Mouse (Mus musculus) urinary bladder, postnatal 14 days (tissue): ENCODE results near the gene Actl11.

Experiments
- DNase-seq: peaks from one replicate; pipeline ENCODE4 v3.0.0; 2021; ENCODE audit warnings: low spot score

Gene Actl11

DNA sequence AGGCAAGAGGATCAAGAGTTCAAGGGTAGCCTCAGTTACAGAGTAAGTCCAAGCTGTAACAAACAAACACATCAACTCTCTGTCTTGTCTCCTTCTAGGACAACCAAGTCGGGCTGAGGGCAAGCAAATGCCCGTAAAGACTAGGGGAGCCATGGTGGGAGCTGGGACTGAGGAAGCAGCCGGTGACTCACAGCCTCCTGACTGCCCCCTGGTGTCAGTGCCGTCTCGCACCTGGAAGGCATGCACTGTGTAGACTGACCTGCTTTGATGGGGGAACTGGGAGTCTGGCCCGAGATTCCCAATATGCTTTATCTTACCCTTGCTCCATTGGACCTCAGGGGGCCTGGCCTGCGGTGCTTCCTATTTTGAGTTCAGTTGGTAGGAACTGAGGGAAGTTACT is 5.2 kb upstream of the Actl11 start:
- DNase-seq = peak; percentile 55

DNA sequence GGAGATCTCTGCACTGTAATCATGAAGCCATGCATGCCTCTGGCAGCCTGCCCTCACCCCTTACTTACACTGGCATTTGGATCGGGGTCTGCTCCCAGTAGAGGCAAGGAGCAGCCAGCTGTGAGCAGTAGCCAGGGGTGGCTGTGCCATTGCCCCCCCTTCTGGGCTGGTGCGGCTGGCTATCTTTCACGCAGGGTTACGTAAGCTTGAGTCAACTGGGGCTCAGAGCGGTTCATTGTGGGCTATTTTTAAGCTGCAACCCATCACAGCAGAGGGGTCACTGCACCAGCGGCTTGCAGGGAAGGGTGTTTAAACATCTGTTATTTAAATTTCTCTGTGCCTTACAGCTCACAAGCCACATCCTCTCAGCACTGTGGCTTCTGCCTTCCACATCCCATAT is 4.3 kb upstream of the Actl11 start:
- no peak for DNase-seq

DNA sequence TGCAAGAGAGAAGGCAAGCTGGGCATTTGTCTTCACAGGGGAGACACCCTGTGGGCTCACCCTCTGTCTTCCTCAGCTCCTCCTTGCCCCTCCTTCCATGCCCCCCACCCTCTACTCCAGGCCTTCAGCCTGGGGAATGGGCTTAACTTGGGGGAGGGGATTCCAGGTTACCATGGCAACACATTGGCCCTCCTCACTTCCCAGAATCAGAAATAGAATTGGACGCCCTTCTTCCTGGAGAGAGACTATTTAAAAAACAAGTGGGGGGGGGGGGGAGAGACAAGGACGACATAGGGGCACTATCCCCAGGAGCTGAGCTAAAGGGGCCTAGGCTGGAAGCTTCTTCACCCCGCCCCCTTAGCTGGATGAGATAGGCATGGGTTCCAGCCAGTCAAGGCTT is 3.0 kb upstream of the Actl11 start:
- no peak for DNase-seq

DNA sequence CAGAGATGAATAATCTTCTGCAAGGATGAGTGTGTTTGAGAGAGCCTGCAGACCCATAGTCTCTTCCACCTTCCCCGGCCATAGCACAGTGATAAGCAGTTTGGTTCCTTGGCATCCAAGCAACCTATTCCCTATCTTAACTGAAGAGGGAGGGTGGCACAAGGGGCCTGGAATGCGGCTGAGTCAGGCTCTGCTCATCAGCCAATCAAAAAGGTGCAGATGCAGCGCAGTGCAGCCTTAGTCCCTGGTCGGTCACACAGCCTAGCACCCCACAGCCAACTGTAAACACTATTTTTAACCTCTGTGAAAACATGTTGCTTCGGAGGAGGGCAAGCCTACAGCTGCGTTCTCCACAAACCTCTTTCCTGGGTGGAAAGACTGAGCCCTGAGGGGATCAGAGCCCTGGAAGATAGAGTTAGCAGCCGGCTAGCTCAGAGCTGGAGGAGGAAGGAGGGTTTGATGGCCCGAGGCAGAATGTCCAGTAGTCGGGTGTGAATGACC is 1.3 kb upstream of the Actl11 start:
- no peak for DNase-seq

DNA sequence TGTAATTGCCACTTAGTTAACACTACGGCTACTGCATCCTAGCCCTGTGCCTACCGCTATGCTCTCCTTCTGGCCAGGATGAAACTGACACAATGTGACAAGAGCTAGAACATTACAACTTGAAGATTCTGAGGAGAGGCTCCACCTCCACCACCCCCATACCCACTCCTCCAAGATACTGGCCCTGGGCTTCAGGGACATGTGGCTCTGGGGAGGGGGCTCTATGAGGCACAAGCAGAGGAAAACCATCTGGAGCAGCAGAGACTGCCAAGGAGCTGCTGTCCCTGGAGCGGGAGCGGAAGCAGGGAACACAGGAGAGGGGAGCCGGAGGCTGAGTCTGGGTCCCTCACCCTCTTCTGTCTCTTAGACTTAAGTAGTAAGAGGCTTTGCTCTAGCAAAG is 520 bp upstream of the Actl11 start:
- DNase-seq = no peak

DNA sequence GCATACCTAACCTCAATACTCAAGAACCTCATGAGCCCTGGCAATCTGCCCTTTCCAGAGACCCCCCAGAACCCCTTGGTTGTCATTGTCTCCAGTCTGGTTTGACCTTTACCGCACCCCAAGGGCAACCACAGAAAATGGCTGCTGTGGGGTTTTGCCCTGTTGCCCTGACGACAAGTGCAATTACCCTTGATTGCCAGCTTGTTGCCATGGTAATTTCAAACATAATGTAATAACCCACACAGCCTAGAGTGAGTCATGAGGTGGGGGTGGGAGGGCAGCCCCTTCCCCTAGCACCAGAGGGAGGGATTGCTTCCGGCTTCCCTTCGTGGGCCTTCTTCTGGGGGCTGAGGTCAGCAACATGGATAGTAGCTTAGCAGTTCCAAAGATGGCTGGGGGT is 4.0 kb downstream of the Actl11 start:
- DNase-seq = no peak

DNA sequence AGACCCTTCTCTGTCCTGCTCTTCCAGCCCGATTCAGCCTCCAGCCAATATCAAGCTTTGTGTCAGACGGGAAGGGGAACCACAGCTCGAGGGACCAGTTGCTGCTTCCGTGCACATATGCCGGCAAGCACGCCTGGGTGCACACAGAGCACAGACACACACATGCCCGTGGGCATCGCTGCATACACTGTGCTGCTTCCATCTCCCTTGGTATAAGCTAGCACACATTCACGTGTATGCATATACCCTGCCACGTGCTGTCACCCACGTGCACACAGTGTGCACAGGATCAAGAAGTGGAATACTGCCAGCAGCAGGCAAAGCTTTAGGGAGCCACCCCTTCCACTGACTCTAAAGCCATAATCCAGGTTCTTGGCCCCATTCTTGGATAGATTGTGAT is 5.9 kb downstream of the Actl11 start:
- no peak for DNase-seq

DNA sequence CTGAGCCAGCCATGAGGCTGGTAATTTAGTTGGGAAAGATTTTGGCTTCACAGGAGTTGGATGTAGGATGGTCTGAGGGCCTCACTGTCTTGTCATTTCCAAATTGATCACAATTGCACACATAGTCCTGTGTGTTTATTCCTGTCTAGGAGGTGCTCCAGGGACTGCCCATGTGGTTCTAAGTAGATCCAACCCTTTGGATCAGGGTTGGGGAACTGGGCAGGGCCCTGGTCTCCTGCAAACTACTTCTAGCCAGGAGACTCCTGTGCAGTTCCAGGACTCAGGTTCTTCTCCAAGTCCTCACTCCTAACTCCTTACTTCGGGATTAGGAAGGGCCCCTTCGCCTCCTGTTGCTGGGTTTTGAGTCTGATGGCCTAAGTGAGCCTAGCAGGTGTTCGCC is 7.1 kb downstream of the Actl11 start, which contains the start of gene Camkv:
TSS of gene Camkv (plus strand) at position 301 of the 400 bp plus-strand sequence.
- no peak for DNase-seq

DNA sequence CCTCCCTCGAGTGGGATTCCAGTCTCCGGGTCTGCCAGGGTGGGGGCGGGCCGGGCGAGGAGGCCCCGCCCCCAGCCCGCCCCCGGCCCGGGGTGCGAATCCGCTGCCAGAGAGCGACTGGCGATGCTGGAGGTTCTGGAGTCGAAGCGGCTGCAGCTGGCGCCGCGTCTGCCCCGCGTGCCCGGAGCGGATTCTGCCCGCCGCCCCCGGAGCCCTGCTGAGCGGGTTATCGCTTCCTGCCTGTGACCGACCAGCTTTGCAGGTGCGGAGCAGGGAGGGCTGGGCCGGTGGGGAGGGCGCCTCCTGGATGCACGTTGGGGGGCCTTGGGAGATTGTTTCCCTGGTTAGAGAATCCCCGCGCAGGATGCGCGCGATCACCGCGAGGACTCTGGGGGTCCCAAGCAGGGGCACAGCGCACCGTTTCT is 7.5 kb downstream of the Actl11 start:
- DNase-seq = peak; percentile 29

DNA sequence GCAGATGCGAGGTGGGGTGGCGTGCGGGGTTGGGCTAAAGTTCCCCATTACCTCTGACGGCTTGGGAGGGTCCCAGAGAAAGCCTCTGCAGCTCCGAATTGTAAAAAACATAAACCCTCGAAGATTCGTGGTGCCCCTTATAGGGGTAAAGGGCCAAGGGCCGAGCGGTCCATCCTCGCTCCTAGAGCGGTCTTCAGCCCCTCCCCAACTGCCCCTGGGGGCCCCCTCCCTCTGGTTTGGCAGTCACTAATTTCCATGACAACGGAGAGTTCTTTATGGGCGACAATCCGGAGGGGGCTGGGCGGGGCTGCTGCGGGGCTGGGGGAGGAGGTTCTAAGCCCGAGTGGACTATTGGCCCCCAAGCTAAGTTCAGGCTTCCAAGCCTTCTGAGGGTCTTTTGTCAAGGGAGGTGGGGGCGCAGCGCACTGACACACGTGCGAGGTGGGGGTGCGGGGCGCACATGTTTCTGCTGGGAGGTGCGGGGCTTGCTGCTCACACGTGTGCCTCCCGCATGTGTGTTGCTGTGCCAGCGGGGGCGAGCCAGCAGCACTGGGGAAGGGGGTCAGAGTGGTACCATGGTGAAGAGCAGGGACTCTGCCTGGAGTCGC is 8.1 kb downstream of the Actl11 start:
- no peak for DNase-seq

DNA sequence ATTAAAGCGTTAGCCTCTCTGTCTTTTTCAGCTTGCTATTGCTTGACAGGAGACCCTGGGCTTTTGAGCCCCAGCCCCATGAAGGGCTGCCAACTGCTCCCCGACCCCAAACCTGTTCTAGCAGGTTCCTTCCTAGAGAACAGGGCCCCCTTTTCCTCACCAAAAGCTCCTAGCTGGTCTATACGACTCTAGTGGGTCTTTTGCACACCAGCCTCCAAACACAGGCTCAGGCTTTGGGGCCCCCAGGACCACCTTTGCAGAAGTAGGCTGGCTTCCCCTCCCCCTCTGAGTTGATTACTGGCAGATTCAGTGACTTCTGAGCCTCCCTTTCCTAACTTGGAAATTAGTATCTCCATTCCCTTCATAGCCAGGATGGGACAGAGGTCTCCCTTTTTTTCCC is 8.6 kb downstream of the Actl11 start:
- no peak for DNase-seq

DNA sequence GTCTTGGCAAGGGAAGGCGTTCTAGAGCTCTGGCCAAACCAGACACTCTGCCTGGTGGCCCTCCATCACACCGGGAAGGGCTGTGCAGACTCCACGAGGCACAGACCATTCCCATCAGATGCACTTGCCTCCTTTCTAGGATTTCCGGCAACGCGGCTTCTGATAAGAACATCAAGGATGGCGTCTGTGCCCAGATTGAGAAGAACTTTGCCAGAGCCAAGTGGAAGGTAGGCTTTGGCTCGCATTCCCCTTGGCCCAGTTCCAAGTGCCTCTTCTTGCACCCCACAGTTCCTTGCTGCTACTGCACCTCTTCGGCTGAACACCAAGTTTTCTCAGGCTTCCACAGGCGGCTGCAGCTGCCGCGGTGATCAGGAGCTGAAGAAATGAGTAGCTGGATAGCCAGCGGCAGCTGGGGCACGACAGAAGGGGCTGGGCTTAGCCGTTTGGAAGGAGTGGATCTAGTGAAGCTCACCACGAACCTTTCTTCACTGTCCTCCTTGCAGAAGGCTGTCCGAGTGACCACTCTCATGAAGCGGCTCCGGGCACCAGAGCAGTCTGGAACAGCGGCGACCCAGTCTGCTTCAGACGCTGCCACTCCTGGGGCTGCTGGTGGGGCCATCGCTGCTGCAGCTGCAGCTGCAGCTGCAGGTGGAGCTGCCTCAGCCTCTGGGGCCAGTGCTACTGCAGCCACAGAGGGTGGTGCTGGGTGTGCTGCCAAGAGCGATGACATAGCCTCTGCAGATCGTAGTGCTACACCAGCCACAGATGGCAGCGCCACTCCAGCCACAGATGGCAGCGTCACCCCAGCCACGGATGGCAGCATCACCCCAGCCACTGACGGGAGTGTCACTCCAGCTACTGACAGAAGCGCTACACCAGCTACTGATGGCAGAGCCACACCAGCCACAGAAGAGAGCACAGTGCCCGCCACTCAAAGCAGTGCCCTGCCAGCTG is 19.2 kb downstream of the Actl11 start:
- no peak for DNase-seq

DNA sequence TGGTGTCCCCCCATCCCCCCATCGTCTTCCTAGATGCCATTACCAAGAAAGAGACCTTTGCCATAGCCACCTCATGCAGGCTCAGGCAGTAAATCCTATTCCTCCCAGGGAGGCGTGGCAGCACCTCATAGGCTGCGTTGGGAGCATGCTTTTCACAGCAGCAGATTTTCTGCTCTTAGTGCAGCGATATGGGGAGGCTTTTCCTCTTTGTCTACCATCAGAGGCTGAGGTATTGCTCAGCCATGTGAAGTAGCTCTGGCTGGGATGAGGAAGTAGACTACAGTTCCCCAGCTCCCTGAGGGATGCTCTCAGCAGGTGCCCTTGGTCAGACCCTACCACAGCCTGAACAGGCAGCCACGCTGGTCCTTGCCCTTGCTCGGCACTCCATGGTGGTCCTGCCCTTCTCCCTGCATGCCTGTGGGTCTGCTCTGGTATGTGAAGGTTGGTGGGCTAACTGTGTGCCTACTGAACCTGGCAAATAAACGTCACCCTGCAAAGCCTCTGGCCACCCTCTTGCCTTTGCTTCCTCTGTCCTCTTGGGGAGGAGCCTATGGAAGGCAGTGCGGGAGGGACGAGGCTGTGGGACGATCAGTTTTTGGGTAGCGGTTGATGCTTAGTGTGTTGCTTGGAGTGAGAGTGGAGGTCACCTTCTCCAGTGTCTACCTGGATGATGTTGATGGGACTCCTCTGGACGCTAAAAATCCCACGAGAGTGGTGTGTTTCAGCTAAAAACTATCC is 21.1 kb downstream of the Actl11 start:
- DNase-seq = no peak

DNA sequence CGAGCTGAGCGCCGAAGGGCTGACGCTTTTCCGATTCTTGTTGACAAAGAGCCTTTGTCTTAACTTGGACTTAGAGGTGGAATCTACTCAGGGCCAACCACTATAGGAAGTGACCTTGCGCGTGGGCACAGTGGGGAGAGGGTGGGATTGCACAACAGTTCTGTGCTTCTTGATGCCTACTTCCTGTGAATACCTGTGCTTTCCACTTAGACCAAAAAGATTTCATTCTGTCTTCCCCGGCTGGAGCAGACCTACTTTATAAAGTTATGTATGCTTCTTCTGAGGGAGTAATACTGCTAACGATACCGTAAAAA is 21.6 kb downstream of the Actl11 start, which contains the start of gene Traip:
TSS of gene Traip (plus strand) at position 215 of the 314 bp plus-strand sequence.
- DNase-seq = no peak

DNA sequence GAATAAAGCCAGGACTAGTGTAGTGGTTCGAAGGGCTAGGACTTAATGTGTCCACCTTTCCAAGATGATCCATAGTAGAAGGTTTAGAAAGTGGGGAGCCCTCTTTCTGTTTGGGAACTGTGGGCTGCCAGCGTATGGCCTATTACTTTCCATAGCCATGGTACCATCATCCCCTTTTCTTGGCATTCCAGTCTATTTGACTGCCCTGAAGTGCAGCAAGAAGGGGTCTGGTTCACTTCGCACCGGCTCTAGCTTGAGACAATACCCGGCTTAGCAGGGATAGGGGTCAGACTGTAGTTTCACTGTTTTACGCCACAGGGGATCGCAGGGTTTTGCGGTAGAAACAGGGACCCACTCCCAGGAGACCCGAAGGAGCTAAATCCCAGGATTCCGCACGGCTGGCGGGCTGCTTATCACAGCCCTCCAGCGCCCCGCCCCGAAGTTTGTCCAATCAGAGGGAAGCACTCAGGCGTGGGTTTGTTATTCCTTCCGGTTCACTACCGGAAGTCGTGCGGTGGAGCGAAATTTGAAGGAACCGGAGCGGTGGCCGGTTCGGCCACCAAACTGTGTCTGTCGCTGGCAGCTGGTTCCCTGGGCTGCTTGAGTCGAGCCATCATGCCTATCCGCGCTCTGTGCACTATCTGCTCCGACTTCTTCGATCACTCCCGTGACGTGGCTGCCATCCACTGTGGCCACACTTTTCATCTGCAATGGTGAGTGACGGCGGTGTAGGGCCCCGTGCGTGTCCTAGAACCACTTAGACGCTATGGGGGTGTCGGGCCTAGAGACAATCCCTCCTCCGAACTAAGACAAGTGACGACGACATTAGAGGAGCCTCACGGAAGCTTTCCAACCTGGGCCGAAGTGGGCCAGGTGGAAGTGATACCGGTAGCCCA is 22.4 kb downstream of the Actl11 start:
- peak; percentile 94 for DNase-seq

DNA sequence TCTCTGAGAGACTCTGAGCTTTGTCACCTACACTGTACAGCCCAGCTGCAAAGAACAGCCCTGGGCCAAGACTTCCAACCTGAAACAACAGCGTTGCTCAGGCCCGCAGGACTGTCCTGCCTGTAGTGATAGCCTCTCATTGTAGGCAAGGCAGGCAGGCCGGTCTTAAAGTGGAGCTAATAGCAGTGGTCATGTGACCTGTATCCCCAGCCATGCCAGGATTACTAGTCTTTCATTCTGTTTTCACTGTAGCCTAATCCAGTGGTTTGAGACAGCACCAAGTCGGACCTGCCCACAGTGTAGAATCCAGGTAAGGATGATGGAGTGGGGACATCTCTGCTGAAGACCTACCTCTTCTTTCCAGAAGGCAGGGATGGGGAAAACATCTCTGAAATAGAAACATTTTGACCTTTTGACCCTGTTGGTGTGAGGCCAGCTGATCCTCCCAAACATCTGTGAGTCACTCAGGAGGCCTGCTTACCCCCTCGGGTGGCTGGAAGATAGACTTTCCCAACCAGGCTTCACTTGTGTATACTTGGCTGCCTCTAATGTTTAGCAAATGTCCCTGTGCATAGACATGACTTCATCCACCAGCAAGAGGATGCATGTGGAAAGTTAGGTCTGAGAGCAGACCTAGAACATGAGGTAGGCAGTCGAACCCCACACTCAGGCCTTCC is 27.5 kb downstream of the Actl11 start:
- no peak for DNase-seq

DNA sequence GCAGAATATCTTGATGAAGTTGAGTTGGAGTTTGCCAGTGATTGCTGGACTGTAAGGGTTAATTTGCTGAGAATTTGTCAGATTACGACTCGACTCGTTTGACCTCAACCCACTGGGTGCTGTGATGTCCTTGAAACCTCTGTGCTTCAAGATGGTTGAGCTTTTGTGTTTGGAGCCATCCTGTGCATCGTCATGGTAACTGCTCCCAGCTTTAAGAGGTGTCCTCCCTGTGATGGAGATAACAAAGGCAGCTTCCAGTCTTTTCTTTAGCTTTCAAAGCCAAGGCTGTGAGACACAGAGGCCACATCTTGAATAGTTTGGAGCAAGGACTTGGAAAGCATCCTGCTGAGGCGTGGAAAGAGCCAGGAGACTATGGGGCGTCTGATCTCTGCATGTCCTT is 28.9 kb downstream of the Actl11 start:
- DNase-seq = no peak

DNA sequence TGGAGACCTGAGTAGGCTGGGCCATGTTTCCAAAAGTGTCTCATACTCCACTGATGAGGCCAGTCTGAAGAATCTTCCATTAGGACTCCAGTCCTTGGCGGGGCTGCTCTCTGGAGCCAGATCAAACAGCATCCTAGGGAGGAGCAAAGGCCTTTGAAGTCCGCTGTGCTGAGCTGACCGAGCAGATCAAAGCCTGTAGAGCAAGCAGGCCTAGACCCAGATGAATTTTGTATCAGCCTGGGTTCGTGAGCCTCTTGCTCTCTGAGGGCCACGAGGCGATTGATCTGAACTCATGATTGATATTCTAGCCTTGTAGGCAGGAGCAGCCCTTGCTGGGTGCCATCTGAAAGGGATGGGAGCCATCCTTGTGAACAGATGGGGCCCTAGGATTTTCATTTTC is 31.6 kb downstream of the Actl11 start:
- no peak for DNase-seq

DNA sequence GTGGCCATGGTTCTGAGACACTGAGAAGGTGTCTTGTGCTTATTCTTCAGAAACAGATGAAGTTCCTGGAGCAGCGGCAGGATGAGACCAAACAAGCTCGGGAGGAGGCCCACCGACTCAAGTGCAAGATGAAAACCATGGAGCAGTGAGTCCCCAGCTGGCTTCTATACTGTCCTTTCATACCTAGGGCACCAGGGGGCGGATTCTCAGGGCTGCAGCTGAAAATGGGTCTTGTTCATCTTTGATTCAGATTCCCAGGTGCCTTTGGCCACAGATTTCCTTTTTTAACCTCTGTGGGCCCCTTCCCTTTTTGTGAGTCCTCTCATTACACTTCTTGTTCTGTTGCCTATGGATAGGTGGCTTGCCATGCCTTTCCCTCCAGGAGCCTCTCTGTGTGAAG is 32.7 kb downstream of the Actl11 start:
- DNase-seq = no peak

DNA sequence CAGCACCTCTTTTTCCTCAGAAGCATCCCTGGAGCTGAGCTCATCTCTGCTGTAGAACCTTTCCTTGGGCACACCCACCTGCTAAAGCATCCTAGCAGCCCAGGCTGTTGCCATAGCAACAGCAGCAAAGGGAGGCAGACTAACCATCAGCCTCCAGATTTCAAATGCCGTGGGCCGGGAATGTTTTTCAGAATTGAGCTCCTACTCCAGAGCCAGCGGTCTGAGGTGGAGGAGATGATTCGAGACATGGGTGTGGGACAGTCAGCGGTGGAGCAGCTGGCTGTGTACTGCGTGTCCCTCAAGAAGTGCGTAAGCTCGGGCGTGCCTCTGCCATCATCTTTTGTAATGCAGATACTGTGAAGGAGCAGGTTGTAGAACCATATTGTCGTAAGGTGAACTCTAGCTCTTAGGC is 33.1 kb downstream of the Actl11 start:
- no peak for DNase-seq

DNA sequence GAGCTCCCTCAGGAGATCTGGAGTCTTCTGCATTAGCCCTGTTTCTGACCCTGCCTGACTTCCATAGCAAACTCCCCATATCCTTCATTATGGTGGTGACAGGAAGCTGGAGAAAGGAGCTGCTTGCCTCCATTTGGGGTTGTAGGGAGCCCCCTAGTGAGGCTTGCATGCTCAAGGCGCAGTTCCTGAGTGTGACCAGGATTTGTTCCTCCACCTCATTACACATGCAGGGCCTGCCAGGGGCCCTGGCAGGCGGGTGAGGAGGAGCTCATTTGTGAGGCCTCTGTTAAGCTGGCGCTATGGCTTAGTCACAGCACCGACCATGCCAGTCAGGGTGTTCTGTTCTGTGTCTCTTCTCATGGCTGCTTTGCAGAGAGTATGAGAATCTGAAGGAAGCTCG is 33.6 kb downstream of the Actl11 start:
- DNase-seq = no peak
